Mouse (Mus musculus): Measurements from ENCODE around the gene Cldn13.

Gene Cldn13

GRCm38 (mm10) chr5:134895291-134895690 is 20.0 kb downstream of the Cldn13 start:
- in situ Hi-C loops (cut with MboI, MseI) = no loop called here

GRCm38 (mm10) chr5:134892717-134893116 is 22.6 kb downstream of the Cldn13 start:
- in situ Hi-C loops (cut with MboI, MseI) = no loop called here

DNA sequence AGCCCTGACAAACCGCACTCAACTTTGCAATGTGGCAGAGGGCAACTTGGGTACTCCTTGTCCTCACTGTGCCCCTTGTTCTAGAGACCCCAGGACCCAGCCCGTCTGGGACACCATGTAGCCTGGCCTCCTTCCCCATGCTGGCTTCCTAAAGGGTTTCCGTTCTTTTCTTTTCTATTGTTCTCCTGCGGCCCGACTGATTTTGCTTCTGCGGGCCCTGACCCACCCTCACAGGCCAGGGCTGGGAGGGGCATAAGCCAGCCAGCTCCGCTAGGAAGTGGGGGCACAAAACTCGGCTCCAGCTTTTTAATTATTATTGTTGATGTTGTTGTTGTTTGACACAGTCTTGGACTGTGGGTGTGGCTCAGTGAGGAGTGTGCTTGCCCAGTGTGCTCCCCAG is 23.8 kb downstream of the Cldn13 start:
- in situ Hi-C loops (cut with MboI, MseI) = no loop called here

DNA sequence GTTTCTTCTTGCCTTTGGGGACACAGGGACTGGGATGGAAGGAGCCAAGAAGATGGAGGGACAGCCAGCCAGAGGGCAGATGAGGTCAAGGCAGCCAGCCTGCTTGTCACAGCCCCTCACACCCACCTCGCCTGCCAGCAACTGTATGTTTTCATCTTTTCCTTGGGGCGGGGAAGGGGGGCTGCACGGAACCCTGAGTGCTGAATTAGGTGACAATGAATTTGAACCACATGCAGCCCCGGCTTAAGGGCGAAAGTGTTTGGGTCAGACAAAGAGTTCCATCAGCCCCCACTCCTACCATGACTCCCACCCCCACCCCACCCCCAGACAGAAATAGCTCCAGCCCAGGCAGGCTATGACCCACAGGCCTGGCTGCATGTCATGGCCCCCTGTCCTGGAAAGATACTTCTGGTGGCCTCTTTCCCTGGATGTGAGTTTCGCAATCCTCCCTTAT is 24.7 kb downstream of the Cldn13 start:
- in situ Hi-C loops (cut with MboI, MseI) = no loop called here

- in situ Hi-C loops (cut with MboI, MseI) = no loop called here
Measured at GRCm38 (mm10) chr5:134888505-134888904, 26.8 kb downstream of the Cldn13 start.

- in situ Hi-C loops (cut with MboI, MseI) = no loop called here
Measured at GRCm38 (mm10) chr5:134887447-134888335, 27.6 kb downstream of the Cldn13 start.

DNA sequence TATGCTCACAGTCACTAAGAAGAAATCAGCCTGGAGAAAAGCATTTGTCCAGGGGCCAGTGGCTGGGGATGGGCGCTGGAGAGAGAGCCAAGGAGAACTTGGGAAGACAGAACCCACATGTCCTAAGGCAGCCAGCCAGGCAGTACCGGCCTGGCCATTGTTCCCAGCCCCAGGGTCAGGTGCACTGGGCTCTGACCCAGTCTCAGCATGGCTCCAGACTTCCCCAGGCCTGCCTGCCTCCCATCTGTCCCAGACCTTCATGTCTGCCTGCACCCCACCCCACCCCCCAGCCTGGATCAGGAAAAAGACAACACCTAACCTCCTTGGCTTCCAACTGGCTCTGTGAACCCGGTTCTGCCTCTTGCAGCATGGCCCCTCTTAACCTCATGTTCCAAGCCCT is 32.2 kb downstream of the Cldn13 start:
- in situ Hi-C loops (cut with MboI, MseI) = no loop called here

- in situ Hi-C loops (cut with MboI, MseI) = no loop called here
Measured at GRCm38 (mm10) chr5:134876801-134877200, 38.5 kb downstream of the Cldn13 start.

DNA sequence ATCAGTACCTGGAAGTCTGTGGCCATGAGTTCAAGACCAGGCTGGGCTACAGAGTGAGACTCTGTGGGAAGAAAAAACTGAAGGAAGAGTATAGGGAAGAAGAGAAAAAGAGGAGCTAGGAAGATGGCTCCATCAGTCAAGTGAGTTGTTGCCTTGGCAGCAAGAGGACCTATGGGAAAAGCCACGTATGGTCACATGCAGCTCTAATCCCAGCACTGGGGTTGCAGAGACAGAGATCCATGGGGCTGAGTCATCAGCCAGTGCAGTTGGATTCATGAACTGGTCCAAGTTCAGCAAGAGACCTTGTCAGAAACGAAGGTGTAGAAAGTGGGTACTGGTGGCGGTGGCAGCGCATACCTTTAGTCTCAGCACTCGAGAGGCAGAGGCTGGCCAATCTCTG is 40.1 kb downstream of the Cldn13 start:
- in situ Hi-C loops (cut with MboI, MseI) = no loop called here

GRCm38 (mm10) chr5:134873956-134874879 is 41.1 kb downstream of the Cldn13 start:
- in situ Hi-C loops (cut with MboI, MseI) = loop anchor here (5.0 kb wide), 1 partner anchor 87 kb away; no protein-coding TSS in a partner anchor

- in situ Hi-C loops (cut with MboI, MseI) = loop anchor here (5.0 kb wide), 1 partner anchor 86 kb away; no protein-coding TSS in a partner anchor
Measured at GRCm38 (mm10) chr5:134873034-134873433, 42.3 kb downstream of the Cldn13 start.

- in situ Hi-C loops (cut with MboI, MseI) = loop anchor here (5.0 kb wide), 1 partner anchor 85 kb away; no protein-coding TSS in a partner anchor
Measured at GRCm38 (mm10) chr5:134872597-134872996, 42.7 kb downstream of the Cldn13 start.

GRCm38 (mm10) chr5:134868506-134868905 is 46.8 kb downstream of the Cldn13 start:
- in situ Hi-C loops (cut with MboI, MseI) = no loop called here

- in situ Hi-C loops (cut with MboI, MseI) = no loop called here
Measured at GRCm38 (mm10) chr5:134867320-134868144, 47.8 kb downstream of the Cldn13 start.

- in situ Hi-C loops (cut with MboI, MseI) = no loop called here
Measured at GRCm38 (mm10) chr5:134865158-134865557, 50.2 kb downstream of the Cldn13 start.
